Mouse (Mus musculus) ES-CJ7 (cell line): ENCODE data around the gene Pvr.
"Not testable (repeated sequence)": the region's sequence is repeated elsewhere in the genome, so short reads cannot be mapped to it uniquely, and the experiment has no call there.

ENCODE experiments used
- DNase-seq: peaks from one replicate; pipeline ENCODE4 v3.0.0; 2011; ENCODE audit warnings: low read depth, low spot score

Gene Pvr

DNA sequence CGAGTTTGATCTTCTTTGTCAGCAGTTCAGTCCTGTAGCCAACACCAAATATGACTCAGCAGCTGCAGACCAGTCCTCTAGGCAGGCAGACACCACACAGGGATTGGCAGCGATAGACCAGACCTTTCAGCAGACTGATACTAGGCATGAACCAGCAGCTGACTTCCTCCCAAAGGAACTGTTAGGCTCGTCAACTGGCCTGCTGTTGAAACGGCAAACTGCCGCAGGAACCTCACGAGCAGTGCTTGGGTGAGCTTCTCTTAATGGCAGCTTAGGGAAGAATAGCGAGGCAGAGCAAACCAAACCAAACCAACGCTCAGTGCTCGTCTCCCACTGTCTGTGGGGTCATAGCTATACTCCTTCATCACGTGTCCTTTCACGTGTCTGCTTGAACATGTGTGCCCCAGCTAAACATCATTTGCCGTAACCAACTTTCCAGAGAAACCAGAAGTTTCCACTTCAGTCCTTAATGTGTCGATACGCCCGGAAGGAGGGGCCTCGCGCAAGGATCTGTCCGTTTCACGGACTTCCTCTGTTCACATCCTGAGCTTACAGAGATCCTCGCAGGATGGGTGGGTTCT lies 14.3 kb upstream of the Pvr start:
- no peak for DNase-seq

DNA sequence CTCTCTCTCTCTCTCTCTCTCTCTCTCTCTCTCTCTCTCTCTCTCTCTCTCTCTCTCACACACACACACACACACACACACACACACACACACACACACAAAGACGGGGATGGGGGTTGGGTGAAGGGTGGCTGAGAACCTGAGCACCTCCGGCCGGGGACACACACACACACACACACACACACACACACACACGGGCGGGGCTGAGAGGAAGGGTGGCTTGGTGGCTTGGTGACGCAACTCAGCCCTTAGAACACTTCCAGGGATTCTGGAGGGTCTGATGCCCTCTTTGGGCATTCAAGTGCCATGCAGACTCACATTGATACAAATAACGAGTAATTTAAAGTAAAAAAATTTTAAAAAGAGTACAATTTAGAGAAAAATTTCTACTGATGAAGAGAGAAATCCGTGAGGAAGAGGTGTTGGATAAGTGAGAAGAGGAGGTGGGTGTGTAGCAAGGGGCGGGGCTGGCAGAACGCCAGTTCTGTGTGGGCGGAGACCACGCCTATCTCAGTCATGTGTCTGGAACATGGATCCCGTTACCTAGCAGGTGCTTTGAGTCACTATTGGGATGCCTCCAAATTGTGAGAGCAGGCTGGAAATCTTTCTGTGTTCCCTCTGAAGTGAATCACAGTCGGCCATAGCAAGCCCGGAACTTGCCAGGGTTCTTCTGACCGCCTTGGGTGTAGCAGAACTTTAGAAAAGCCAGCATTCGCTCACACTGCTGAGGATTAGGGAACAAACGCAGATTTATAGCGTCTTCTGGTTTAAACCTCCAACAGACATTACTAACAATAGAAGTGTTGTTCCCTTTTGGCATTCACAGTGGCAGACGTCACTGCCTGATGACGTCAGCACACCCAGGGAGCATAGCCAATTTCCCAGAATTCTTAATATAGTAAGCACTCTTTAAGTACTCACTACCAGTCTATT lies 12.2 kb upstream of the Pvr start:
- DNase-seq, result peak; percentile 75

DNA sequence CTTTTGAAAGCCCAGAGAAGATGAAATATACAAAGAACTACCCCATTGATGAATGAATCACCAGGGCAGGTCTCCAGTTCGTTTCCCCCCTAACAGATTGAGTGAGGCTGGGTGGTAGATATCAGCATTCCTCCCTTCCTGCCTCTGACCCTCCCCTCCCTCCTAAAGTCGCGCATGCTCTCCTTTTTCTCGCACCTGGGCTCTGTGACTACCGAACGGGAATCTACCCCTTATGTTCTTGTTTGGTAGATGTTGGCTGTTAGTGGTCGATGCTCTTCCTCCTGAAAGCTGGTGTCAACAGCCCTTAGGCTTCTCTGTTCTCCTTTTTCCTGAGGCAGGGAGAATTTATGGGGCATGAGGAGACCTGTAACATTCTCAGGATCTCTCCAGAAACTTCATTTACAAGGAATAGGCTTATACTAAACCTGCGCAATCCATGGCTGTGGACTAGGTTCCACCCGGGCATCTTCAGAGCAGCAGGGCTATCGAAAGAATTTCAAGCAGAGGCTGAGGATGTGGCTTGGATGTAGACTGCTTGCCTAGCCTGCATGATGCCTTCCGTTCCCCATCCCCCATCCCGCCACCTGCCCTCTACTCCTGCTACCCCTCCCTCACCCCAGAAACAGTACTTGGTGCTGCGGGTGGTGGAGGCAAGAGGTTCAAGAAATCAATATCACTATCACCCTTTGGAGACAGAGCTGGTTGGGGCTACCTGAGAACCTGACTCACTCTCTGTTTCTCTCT lies 11.3 kb upstream of the Pvr start:
- peak; percentile 63 for DNase-seq

DNA sequence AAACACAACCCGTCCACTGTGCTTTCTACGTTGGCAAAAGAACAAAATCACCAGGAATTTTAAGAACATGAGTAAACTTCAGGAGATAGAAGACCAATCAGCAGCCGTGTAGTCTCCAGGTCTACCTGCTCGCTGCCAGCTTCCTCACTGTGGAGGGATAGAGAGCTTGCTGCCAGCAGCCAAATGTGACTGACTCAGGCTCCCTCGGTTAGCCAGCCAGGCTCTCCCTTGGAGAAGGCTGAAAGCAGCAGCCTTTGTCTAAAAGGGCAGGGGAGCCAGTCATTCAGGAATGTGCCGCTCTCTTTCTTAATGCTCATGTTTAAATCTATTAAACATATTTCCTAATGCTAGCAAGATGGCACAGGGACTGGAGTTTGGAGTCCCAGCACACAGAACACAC lies 9.5 kb upstream of the Pvr start:
- not testable (repeated sequence) for DNase-seq

DNA sequence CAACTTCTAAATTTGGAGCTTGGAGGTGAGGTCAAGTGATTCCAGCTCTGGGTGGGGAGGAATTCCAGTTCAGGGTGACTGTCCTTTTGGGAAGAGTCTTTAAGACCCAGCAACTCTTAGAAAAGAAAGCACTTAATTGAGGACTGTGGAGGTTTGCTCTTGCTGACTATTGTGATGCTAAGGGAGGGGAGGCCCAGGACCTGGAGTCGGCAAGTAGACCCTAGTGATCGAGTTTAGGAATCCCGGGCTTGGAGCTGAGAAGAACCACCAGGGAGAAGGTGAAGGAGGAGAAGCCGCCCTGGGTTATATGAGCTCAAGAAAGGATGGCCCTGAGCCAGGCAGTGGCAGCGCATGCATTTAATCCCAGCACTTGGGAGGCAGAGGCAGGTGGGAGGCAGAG lies 7.5 kb upstream of the Pvr start:
- DNase-seq, result peak; percentile 92

DNA sequence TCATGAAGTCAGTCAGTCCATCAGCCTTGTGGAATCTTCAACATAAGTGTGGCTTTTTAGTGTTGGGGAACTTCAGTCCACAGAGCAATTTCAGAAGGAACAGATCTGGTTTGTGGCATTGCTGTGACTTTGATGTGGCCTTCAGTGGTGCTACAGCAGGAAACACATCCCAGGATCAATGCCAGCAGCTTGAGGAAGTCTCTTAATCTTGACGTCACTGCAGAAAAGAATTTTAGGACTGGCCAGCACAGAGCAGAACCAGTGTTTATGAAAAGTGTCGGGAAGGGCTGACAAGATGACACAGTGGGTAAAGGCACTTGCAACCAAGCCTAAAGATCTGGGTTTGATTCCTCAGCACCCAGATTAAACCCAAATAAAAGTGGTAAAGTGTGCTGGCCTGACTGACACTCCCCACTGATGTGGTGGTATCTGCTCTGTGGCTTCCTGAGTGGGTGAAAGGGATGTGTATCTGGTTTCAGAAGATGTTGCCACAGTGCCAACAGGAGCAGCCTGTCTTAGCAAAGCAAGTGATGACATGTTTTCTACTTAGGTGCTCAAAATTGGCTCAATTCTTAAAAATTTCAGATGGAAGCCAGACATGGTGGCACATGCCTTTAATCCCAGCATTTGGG lies 6.0 kb upstream of the Pvr start:
- DNase-seq, result no peak

DNA sequence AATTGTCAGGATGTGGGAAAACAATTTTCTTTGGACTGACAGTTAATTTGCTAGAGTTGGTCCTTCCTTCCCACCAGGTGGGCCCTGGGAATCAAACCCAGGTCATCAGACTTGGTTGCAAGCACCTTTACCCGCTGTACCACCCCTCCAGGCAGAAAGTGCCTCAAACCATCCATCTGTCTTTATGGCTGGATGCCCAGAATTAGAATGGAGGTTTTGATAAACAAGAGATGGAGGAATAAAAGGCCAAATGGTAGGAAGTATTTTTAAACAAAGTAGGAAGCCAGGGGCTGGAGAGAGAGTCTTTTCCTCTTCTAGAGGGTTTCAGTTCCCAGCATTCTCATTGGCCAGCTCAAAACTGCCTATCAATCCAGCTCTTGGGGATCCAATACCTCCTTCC lies 4.4 kb upstream of the Pvr start:
- DNase-seq, result no peak

DNA sequence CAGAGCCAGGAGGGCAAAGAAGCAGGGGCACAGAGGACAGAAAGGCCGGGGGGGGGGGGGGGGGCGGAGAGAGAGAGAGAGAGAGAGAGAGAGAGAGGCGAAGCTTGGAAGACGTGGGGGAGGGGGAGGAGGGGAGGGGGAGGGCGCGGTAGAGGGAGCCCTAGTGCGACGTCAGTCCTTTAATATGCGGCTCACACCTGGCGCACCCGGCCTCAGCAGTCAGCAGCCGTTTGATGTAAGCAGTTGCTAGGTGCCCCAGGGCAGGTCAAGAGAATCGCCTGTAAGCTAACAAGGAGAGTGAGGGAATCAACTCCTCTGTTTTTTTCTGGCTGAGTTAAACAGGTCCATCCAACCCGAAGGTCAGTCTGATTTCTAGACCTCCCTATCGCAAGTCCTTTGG lies 2.8 kb upstream of the Pvr start:
- peak; percentile 63 for DNase-seq

DNA sequence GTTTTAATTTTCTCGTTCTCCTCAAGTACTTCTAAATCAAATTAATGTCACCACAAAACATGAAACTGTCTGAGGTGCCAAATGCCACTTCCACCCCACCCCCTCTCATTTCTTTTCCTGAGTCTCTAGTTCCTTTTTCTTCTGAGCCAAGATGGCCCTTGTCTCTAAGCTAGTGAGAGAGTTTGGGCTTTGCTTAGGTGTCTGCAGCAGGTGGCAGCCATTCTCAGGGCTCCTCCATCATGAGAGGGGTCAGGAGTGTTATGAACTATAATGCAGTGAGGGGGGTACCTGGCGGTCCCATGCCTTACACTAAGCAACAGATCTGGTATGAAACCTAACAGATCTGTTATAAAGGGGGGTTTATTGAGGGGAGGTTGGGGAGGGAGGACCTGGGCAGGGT lies 2.4 kb upstream of the Pvr start:
- DNase-seq, result no peak

DNA sequence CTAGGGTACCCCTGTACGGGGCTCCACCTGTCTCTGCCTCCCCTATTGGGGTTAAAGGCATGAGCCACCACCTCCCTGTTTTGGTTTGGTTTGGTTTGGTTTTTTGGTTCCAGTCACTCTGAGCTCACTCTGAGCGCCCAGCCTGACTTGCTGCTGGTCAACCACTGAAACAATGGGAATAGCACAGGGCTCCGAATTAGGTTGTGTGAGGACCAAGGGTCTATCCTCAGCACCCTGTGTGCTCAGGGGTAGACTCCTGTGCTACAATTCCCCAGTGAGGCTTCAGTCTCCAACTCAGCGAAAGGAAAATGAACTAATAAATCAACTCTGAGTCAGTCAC lies 824 bp downstream of the Pvr start:
- DNase-seq, result no peak

DNA sequence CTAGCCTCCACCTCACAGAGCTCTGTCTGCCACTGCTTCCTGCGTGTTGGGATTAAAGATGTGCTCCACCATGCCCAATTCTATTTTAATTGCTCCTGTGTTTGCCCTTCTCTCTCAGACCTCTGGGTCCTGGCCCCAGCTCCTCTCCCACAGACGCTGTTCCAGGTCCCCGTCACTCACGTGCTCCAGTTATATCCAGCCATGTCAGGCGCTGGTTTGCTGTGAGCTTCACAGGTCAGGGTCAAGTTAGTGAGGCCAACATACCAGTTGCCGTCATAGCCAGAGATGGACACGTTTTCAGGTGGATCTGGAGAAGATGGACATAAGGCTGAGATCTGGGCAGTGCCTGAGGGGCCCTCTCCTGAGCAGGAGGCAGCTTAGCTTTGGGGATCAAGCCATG lies 6.4 kb downstream of the Pvr start:
- no peak for DNase-seq

DNA sequence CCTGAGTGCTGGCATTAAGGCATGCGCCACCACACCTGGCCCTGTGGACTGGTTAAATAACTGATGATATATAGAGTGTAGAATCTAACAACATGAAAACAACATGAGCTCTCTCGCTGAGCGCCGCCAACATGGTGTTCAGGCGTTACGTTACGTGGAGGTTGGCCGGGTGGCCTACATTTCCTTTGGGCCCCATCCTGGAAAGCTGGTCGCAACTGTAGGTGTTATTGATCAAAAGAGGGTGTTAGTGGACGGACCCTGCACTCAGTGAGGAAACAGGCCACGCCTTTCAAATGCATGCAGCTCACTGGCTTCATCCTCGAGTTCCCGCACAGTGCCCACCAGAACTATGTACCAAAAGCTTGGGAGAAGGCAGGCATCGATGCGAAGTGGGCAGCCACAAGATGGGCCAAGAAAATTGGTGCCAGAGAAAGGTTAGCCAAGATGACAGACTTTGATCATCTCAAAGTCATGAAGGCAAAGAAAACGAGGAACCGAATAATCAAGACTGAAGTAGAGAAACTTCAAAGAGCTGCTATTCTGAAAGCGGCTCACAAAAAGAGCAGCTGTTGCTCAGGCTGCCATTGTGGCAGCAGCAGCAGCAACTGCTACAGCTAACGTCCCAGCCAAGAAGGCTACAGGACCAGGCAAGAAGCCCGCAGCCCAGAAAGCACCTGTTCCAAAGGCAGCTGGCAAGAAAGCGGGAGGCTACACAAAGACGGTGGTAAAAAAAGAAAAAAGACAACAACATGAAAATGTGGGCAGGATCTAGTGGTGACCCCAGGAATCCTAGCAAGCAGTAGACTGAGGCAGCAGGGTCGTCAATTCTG lies 9.1 kb downstream of the Pvr start:
- no peak for DNase-seq

DNA sequence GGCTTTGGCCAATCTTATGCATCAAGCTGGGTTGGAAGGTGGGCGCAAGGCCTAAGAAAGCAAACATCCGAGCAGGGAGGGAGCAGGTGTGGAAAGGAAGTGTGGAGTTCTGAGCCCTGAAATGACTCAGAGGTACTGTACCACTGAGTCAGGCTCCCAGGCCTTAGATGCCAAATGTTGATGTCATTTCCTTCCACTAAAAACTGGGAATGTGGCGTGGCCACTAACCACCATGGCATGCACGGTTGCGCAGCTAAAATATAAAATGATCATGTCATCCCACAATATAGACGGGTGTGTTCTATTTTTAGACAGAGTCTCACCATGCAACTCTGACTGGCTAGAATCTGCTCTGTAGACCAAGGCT lies 9.7 kb downstream of the Pvr start:
- DNase-seq, result no peak

DNA sequence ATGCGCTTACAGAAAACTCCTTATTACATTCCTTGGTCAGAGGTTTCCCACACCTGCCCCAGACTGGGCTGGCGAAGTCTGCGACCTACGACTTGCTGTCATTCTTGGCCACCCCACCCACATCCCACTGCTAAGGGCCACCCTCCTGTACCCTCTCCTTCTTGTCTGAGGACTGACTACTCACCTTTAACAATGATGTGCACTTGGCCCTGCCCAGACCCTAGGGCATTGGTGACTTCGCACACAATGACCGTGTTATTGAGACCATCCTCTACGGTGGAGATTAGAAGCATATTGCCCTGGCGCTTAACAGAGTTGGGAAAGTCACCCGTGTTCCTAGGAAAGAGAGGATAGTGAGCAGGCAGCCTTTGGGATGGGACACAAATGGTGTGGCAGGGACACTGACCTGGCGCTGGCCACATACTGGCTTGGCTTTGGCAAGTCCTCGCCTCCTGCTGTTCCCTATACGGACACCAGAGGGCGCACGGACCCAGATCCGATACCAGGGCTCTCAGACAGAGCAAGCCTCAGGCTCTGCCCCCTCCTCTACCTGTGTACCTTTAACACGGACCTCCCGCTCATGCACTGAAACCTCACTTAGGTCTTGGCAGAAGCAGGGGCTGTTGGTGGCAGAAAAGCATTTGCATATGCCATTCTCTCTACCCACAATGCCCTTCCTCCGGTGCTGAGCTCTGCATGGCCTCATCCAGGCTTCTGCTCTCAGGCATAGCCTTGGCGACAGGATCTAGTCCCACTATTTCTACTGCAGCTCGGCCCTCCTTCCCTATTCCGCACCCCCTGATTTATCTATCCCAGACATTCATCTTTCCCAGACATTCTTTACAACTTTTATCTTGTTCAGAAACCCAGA lies 10.3 kb downstream of the Pvr start:
- DNase-seq, result peak; percentile 68

DNA sequence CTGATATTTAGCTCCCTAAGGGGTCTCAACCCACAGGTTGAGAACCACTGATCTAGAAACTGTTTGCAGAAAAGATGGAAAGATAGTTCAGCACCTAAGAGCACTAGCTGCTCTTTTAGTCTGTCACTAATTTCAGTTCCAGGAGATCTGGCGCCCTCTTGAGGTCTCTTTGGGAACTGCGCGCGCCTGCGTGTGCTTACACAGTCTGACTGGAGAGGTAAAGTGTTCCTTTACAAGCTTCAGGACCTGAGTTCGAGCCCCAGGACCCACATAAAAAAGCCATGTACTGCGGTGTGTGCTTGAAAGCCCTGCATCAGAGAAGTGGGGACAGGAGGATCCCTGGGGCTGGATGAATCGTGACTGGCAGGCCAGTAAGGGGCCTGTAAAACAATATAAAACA lies 31.1 kb downstream of the Pvr start:
- DNase-seq, result no peak

DNA sequence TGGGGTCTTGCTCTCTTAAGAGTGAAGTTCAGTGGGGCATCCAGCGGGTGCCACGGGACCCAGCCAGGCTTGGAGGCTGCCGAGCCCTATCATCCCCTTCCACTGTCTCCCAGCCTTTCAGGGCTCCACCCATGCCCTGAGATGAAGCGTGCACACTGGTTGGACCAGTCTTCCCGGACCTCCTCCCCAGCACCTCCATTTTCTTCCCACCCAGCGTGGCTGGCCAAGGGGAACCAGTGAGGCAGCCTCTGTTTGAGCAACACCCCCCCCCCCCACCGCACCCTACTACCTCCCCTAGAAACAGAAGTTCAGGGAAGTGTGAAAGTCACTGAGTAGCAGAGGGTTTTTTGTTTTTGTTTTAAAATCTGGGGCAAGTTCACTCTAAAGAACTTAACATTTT lies 33.1 kb downstream of the Pvr start, which contains the start of gene Ceacam19:
Ceacam19 (minus strand) TSS at position 117 of the 400 bp plus-strand sequence.
- DNase-seq, result no peak

DNA sequence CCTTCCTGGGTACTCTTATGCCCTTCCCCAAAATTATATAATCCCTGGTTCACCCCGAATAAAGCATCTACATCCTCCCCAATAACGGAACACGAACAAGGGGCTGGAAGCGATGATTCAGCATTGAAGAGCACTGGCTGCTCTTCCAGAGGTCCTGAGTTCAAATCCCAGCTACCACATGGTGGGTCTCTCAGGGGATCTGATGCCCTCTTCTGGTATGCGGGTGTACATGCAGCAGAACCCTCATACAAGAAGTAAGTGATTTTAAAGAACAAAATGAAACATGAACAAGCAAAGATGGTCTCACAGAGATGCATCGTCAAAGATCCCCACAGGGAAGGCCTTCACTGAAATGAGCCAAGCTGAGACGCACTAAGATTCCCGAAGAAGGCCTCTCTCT lies 40.2 kb downstream of the Pvr start:
- no peak for DNase-seq

DNA sequence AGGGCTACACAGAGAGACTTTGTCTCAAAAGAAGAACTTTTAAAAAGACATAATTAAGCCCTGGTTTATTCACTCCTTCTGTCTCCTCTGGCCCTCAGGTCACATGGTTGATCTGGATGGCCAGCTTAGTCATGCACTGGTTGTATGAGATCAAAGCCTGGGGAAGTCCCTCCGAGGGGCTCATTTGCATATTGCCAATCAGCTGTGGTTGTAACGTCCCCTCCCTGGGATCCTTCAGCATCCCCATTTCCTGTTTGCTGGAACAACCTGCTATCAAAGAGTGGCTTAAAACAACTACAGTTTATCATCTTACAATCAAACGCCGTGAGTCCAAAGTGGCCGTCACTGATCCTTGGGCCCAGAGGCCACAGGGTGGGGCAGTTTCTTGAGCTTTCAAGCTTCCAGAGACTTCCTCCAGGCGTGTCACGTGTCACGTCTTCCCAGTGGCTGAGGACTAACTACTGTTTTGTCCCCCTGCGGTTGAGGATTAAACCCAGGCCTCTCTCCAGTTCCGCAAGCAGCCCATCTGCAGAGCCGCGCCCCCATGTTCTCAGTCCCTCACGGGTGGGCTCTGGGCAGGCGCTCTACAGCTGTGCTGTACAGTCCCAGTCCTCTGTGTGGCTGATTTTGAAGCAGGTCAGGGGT lies 44.1 kb downstream of the Pvr start:
- DNase-seq, result peak; percentile 82

DNA sequence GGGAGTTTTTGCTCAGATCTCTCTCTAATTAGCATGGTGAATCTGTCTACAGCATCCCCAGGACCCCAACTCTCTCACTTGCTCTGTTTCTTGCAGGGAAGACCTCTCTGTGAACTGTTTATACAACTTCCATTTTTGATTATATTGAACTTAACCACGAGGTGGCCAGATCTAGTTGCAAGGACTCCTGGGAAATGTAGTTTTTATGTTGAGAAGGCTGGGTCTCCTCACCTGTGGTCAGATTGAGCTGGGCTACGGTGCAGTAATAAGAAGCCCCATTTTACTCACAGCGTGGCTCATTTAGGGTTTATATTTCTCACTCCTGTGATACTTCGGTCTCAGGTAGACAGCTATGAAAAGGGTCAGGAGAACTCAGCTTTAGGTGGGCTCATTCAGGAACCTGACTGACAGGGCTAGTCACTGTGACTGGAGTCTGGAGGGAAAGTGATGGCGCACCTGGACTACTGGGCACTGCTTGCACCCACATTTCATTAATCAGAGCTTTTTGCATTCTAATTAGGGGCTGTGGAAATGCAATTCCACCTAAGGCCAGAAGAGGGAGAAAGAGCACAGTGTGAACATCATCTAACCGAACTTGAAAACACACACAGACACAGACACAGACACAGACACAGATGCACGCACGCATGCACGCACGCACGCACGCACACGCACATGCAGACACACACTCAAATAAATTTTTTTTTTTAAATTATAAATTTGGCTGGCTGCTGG lies 44.8 kb downstream of the Pvr start:
- DNase-seq, result peak; percentile 81
